Comparison of ENCODE assay signal across 9 mouse cellular contexts in the genomic region with DNA sequence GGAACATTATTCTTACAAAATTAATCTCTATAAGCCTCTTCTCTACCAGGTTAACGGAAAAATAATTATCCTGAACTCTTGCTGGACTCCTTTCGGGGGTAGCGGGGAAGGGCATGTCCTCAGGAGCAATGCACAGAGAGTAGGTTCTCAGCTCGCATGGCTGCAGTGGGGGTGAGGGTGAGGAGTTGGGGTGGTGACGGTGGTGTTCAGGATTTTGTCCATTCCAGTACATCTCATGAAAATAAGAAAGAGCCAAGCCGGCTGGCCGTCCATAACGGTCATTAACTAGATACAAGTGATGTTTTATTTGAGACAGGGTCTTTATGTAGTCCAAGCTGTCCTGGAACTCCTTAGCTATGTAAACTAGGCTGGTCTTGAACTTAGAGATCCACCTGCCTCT. TPM values are rescaled to one million over a fixed set of nuclear protein-coding genes. Genes with fewer than 3 reads are reported as not detected.
A peak's percentile ranks its signal among the peaks of the same experiment; 100 is the strongest.
DNase-seq lines count a peak whose midpoint lies in the region; ATAC-seq and TF ChIP-seq lines count a peak whose summit lies in the region.
"Had no signal": no experiment of that assay in that cellular context is flagged by ENCODE, and none has a peak within 500 bp of the region (broad histone marks: within the 10 kb centered on the region; RNA-seq: fewer than 3 reads in every experiment).

No protein-coding gene starts in this region.

- TF ChIP-seq POLR2A in ES-Bruce4 (IDR thresholded peaks at IDR 0.05; ENCODE audit: insufficient read depth, low read length), result no peak

- peak overlapping the region; percentile 81; the same call in 1 of the 2 replicates for H3K4me2 ChIP-seq in kidney, embryonic 15.5 days
- peak overlapping the region; percentile 79; the same call in 1 of the 2 replicates for H3K4me2 ChIP-seq in embryonic facial prominence, embryonic 12.5 days (replicated peaks)
- H3K4me2 ChIP-seq in limb, embryonic 13.5 days (replicated peaks), result peak overlapping the region; percentile 84

- no peak for TF ChIP-seq EP300 in ES-Bruce4 (IDR thresholded peaks at IDR 0.05; ENCODE audit: insufficient read depth, low read depth, low read length)

- peaks cover 12% of the 10 kb centered on the region for H3K36me3 ChIP-seq in kidney, embryonic 15.5 days
- H3K36me3 ChIP-seq in ES-Bruce4 (ENCODE audit: control insufficient read depth, insufficient read depth, low read length, poor library complexity, severe bottlenecking), result peaks cover 28% of the 10 kb centered on the region
- 0 out of 2 replicates have a peak, but pooled peaks cover 2% of the 10 kb centered on the region for H3K36me3 ChIP-seq in embryonic facial prominence, embryonic 12.5 days
- H3K36me3 ChIP-seq in limb, embryonic 13.5 days, result peaks cover 7% of the 10 kb centered on the region; the same call in 1 of the 2 replicates

- no peaks in the 10 kb centered on the region for H3K27me3 ChIP-seq in kidney, embryonic 15.5 days
- H3K27me3 ChIP-seq in ES-Bruce4 (ENCODE audit: control insufficient read depth, insufficient read depth, low read length, poor library complexity, severe bottlenecking), result no peaks in the 10 kb centered on the region
- no peaks in the 10 kb centered on the region for H3K27me3 ChIP-seq in embryonic facial prominence, embryonic 12.5 days
- H3K27me3 ChIP-seq in limb, embryonic 13.5 days, result no peaks in the 10 kb centered on the region; the same call in 1 of the 2 replicates
- H3K27me3 ChIP-seq: Patski had no signal

- H3K9ac ChIP-seq in kidney, embryonic 15.5 days, result no peak overlapping the region
- H3K9ac ChIP-seq in ES-Bruce4 (ENCODE audit: low read depth, poor library complexity, severe bottlenecking), result peak overlapping the region; percentile 79
- no peak overlapping the region for H3K9ac ChIP-seq in embryonic facial prominence, embryonic 12.5 days
- H3K9ac ChIP-seq in limb, embryonic 13.5 days, result no peak overlapping the region

- DNase-seq in kidney, adult 18-20 months, result no peak
- no peak for DNase-seq in spleen, postnatal 4 days (ENCODE audit: low spot score in 2 of 2)
- no peak for DNase-seq in left cerebral cortex, adult 8-10 months (ENCODE audit: low spot score in 2 of 2)
- DNase-seq in frontal cortex, postnatal 25 days (ENCODE audit: low spot score in 2 of 2), result no peak

- no peak overlapping the region for H3K4me3 ChIP-seq in kidney, embryonic 15.5 days (replicated peaks)
- no peak overlapping the region for H3K4me3 ChIP-seq in ES-Bruce4 (ENCODE audit: low read depth, low read length)
- no peak overlapping the region for H3K4me3 ChIP-seq in embryonic facial prominence, embryonic 12.5 days
- H3K4me3 ChIP-seq in limb, embryonic 13.5 days, result no peak overlapping the region

- ATAC-seq in kidney, embryonic 15.5 days (replicated peaks; ENCODE audit: low FRiP score), result no peak
- ATAC-seq in embryonic facial prominence, embryonic 12.5 days (ENCODE audit: insufficient number of reproducible peaks, insufficient read depth, low FRiP score, low TSS enrichment), result no peak
- ATAC-seq in limb, embryonic 13.5 days (ENCODE audit: low FRiP score, low read depth), result no peak

- H3K4me1 ChIP-seq in kidney, embryonic 15.5 days, result peaks cover 13% of the 10 kb centered on the region
- no peaks in the 10 kb centered on the region for H3K4me1 ChIP-seq in ES-Bruce4 (ENCODE audit: control insufficient read depth, insufficient read depth, low read length)
- peaks cover 10% of the 10 kb centered on the region; the same call in 1 of the 2 replicates for H3K4me1 ChIP-seq in embryonic facial prominence, embryonic 12.5 days
- H3K4me1 ChIP-seq in limb, embryonic 13.5 days, result peaks cover 18% of the 10 kb centered on the region

- 90% methylated on average over 8 of the region's 8 CpGs for WGBS in kidney, embryonic 15.5 days
- 85% methylated on average over 8 of the region's 8 CpGs for WGBS in embryonic facial prominence, embryonic 12.5 days
- WGBS in limb, embryonic 13.5 days, result 86% methylated on average over 8 of the region's 8 CpGs

- H3K27ac ChIP-seq in kidney, embryonic 15.5 days, result no peak overlapping the region
- H3K27ac ChIP-seq in ES-Bruce4 (ENCODE audit: insufficient read depth, low read length), result peak overlapping the region; percentile 97
- no peak overlapping the region for H3K27ac ChIP-seq in embryonic facial prominence, embryonic 12.5 days
- no peak overlapping the region for H3K27ac ChIP-seq in limb, embryonic 13.5 days

- no peak for TF ChIP-seq CTCF in ES-Bruce4 (IDR thresholded peaks at IDR 0.05; ENCODE audit: low read depth, low read length)

- no peaks in the 10 kb centered on the region for H3K9me3 ChIP-seq in kidney, embryonic 15.5 days (replicated peaks)
- H3K9me3 ChIP-seq in ES-Bruce4 (replicated peaks; ENCODE audit: control insufficient read depth, insufficient read depth, low read length, poor library complexity, severe bottlenecking), result no peaks in the 10 kb centered on the region
- H3K9me3 ChIP-seq in embryonic facial prominence, embryonic 12.5 days, result no peaks in the 10 kb centered on the region
- no peaks in the 10 kb centered on the region for H3K9me3 ChIP-seq in limb, embryonic 13.5 days

RNA-seq across cellular contexts. Expression of gene Ccng1, which starts 0.9 kb away (rescaled TPM):
- 37.9 and 42.6 TPM in 2 replicates for polyA plus RNA-seq in kidney, embryonic 15.5 days (2015; fragmentation: Nextera tagmentation; extraction: Ambion mirVana)
- 316 and 327 TPM in 2 replicates for polyA plus RNA-seq in ES-Bruce4 (2011; ENCODE audit: insufficient read depth, insufficient read length, low read depth, missing spikeins)
- polyA plus RNA-seq in embryonic facial prominence, embryonic 12.5 days (2016; fragmentation: Nextera tagmentation; extraction: Ambion mirVana), result 34.3 and 39.9 TPM in 2 replicates
- polyA plus RNA-seq in limb, embryonic 13.5 days (2015; fragmentation: Nextera tagmentation; extraction: Ambion mirVana), result 31.7 and 35.5 TPM in 2 replicates
- 10 to 100 TPM; 61.2 to 67.9 (median 66.6) TPM for total RNA-seq in left cerebral cortex, adult 8-10 months (2022)

RNA-seq across cellular contexts. Expression of gene Nudcd2, which starts 22.5 kb away (rescaled TPM):
- polyA plus RNA-seq in kidney, embryonic 15.5 days (2015; fragmentation: Nextera tagmentation; extraction: Ambion mirVana), result 165 and 178 TPM in 2 replicates
- 194 and 199 TPM in 2 replicates for polyA plus RNA-seq in ES-Bruce4 (2011; ENCODE audit: insufficient read depth, insufficient read length, low read depth, missing spikeins)
- polyA plus RNA-seq in embryonic facial prominence, embryonic 12.5 days (2016; fragmentation: Nextera tagmentation; extraction: Ambion mirVana), result 166 and 178 TPM in 2 replicates
- polyA plus RNA-seq in limb, embryonic 13.5 days (2015; fragmentation: Nextera tagmentation; extraction: Ambion mirVana), result 168 and 186 TPM in 2 replicates
- 10 to 100 TPM; 15.9 to 22.0 (median 18.8) TPM for total RNA-seq in left cerebral cortex, adult 8-10 months (2022)

RNA-seq across cellular contexts. Expression of gene Hmmr, which starts 22.7 kb away (rescaled TPM):
- polyA plus RNA-seq in kidney, embryonic 15.5 days (2015; fragmentation: Nextera tagmentation; extraction: Ambion mirVana), result 48.2 and 48.4 TPM in 2 replicates
- 166 and 182 TPM in 2 replicates for polyA plus RNA-seq in ES-Bruce4 (2011; ENCODE audit: insufficient read depth, insufficient read length, low read depth, missing spikeins)
- 47.2 and 54.9 TPM in 2 replicates for polyA plus RNA-seq in embryonic facial prominence, embryonic 12.5 days (2016; fragmentation: Nextera tagmentation; extraction: Ambion mirVana)
- 43.7 and 45.7 TPM in 2 replicates for polyA plus RNA-seq in limb, embryonic 13.5 days (2015; fragmentation: Nextera tagmentation; extraction: Ambion mirVana)
- under 1 TPM; 0.32 to 0.49 (median 0.42) TPM for total RNA-seq in left cerebral cortex, adult 8-10 months (2022)
